Mouse (Mus musculus) CH12.LX (cell line): ENCODE results near the gene Tsen2. TPM values are rescaled to one million over a fixed set of nuclear protein-coding genes. Genes with fewer than 3 reads are reported as not detected.
A peak's percentile ranks its signal among the peaks of the same experiment; 100 is the strongest.

ENCODE experiments used
- DNase-seq: peaks from one replicate; pipeline ENCODE4 v3.0.0-alpha.2; 2013; ENCODE audit errors: extremely low read depth
- H3K27ac ChIP-seq: 2 replicates; pipeline ENCODE4 v1.5.1; 2012; ENCODE audit warnings: low read depth, mild to moderate bottlenecking, control low read depth, moderate library complexity; ENCODE audit not compliant: insufficient read depth
- H3K27me3 ChIP-seq: replicated peaks from 2 replicates; pipeline ENCODE3; 2012; ENCODE audit warnings: inconsistent platforms
- H3K36me3 ChIP-seq, 2 experiments: replicated peaks in 1 of 2; 2 replicates each; pipeline versions ENCODE3 to v1.6.1; 2012; ENCODE audit warnings: inconsistent platforms in 1 of 2, low read length in 1 of 2, mild to moderate bottlenecking in 1 of 2, mixed read lengths in 1 of 2, moderate library complexity in 1 of 2; ENCODE audit not compliant: control insufficient read depth in 1 of 2, insufficient read depth in 1 of 2
- H3K4me1 ChIP-seq, 2 experiments: 2 replicates each; pipeline ENCODE4 v1.6.1; 2012; ENCODE audit warnings: inconsistent platforms in 1 of 2, moderate library complexity in 1 of 2; ENCODE audit not compliant: insufficient read depth in 2 of 2, control insufficient read depth in 1 of 2
- H3K4me2 ChIP-seq: 2 replicates; pipeline ENCODE4 v1.6.1; 2012; ENCODE audit warnings: low read depth, mild to moderate bottlenecking, control low read depth; ENCODE audit not compliant: poor library complexity, insufficient read depth, severe bottlenecking
- H3K4me3 ChIP-seq, 3 experiments: fragments of 150-350 bp in 1 of 3; sonication (generic) in 1 of 3; replicated peaks in 1 of 3; 2 replicates each; pipeline versions ENCODE3 to v1.5.1; 2011 to 2012; ENCODE audit warnings: low read depth in 2 of 3, low read length in 2 of 3, mild to moderate bottlenecking in 2 of 3, moderate library complexity in 2 of 3, control low read depth in 1 of 3, improper control_type of control experiment in 1 of 3, inconsistent platforms in 1 of 3, mixed read lengths in 1 of 3; ENCODE audit not compliant: poor library complexity in 1 of 3
- H3K79me2 ChIP-seq: replicated peaks from 2 replicates; pipeline ENCODE4 v1.6.1; 2012; ENCODE audit warnings: mild to moderate bottlenecking, moderate library complexity; ENCODE audit not compliant: control insufficient read depth, poor library complexity, insufficient read depth, severe bottlenecking; ENCODE audit errors: extremely low read depth
- H3K9ac ChIP-seq: 2 replicates; pipeline ENCODE4 v1.6.1; 2012; ENCODE audit warnings: low read depth, mild to moderate bottlenecking, control low read depth, moderate library complexity; ENCODE audit not compliant: insufficient read depth
- H3K9me3 ChIP-seq: replicated peaks from 2 replicates; pipeline ENCODE3; 2012; ENCODE audit warnings: low read length, inconsistent platforms, mixed read lengths
- BHLHE40 ChIP-seq: IDR thresholded peaks from 2 replicates; pipeline ENCODE4 v1.6.1; 2011; ENCODE audit warnings: mild to moderate bottlenecking, low read depth, low read length, improper control_type of control experiment
- CHD1 ChIP-seq: IDR thresholded peaks from 2 replicates; pipeline ENCODE4 v1.6.1; 2012; ENCODE audit warnings: low read depth, low read length, improper control_type of control experiment, inconsistent platforms
- CHD2 ChIP-seq: IDR thresholded peaks from 2 replicates; pipeline ENCODE4 v1.6.1; 2011; ENCODE audit warnings: low read length, improper control_type of control experiment
- CTCF ChIP-seq, 2 experiments: IDR thresholded peaks in 1 of 2; conservative IDR thresholded peaks in 1 of 2; 2 replicates each; pipeline ENCODE4 v1.5.1; 2011 to 2012; ENCODE audit warnings: low read depth in 2 of 2, low read length in 2 of 2, improper control_type of control experiment in 1 of 2, inconsistent platforms in 1 of 2, mild to moderate bottlenecking in 1 of 2, moderate library complexity in 1 of 2
- E2F4 ChIP-seq: IDR thresholded peaks from 2 replicates; pipeline ENCODE4 v1.6.1; 2011; ENCODE audit warnings: low read depth, low read length, improper control_type of control experiment; ENCODE audit not compliant: insufficient replicate concordance
- ELF1 ChIP-seq: IDR thresholded peaks from 2 replicates; pipeline ENCODE4 v1.6.1; 2014; ENCODE audit warnings: low read depth, mild to moderate bottlenecking, inconsistent platforms, low read length, improper control_type of control experiment
- EP300 ChIP-seq: IDR thresholded peaks from 2 replicates; pipeline ENCODE4 v1.6.1; 2011; ENCODE audit warnings: low read length, improper control_type of control experiment
- ETS1 ChIP-seq: conservative IDR thresholded peaks from 2 replicates; pipeline ENCODE4 v1.6.1; 2012; ENCODE audit warnings: low read depth, mild to moderate bottlenecking, inconsistent platforms, low read length, improper control_type of control experiment, moderate library complexity
- GABPA ChIP-seq: IDR thresholded peaks from 2 replicates; pipeline ENCODE4 v1.6.1; 2012; ENCODE audit warnings: low read depth, low read length, improper control_type of control experiment, inconsistent platforms; ENCODE audit not compliant: insufficient replicate concordance
- HCFC1 ChIP-seq: IDR thresholded peaks from 2 replicates; pipeline ENCODE4 v1.6.1; 2012; ENCODE audit warnings: low read depth, mild to moderate bottlenecking, inconsistent platforms, low read length, improper control_type of control experiment
- IRF4 ChIP-seq: IDR thresholded peaks from 2 replicates; pipeline ENCODE4 v1.6.1; 2014; ENCODE audit warnings: low read depth, mild to moderate bottlenecking, inconsistent platforms, low read length, improper control_type of control experiment
- JUN ChIP-seq: IDR thresholded peaks from 2 replicates; pipeline ENCODE4 v1.6.1; 2011; ENCODE audit warnings: low read depth, mild to moderate bottlenecking, low read length, improper control_type of control experiment, moderate library complexity; ENCODE audit not compliant: insufficient read depth
- JUND ChIP-seq: conservative IDR thresholded peaks from 2 replicates; pipeline ENCODE4 v1.6.1; 2011; ENCODE audit warnings: low read depth, low read length, improper control_type of control experiment
- KAT2A ChIP-seq: IDR thresholded peaks from 2 replicates; pipeline ENCODE4 v1.6.1; 2012; ENCODE audit warnings: low read length, improper control_type of control experiment, inconsistent platforms; ENCODE audit not compliant: insufficient replicate concordance
- MAFK ChIP-seq: IDR thresholded peaks from 2 replicates; pipeline ENCODE4 v1.6.1; 2011; ENCODE audit warnings: low read length, improper control_type of control experiment; ENCODE audit not compliant: insufficient replicate concordance
- MAX ChIP-seq: IDR thresholded peaks from 2 replicates; pipeline ENCODE4 v1.6.1; 2011; ENCODE audit warnings: low read length, improper control_type of control experiment
- MAZ ChIP-seq: IDR thresholded peaks from 2 replicates; pipeline ENCODE4 v1.6.1; 2012; ENCODE audit warnings: low read depth, mild to moderate bottlenecking, inconsistent platforms, low read length, improper control_type of control experiment, moderate library complexity
- MEF2A ChIP-seq: IDR thresholded peaks from 2 replicates; pipeline ENCODE4 v1.6.1; 2014; ENCODE audit warnings: low read depth, mild to moderate bottlenecking, inconsistent platforms, low read length, improper control_type of control experiment, borderline replicate concordance
- MXI1 ChIP-seq: IDR thresholded peaks from 2 replicates; pipeline ENCODE4 v1.6.1; 2011; ENCODE audit warnings: mild to moderate bottlenecking, low read depth, low read length, improper control_type of control experiment
- MYC ChIP-seq: IDR thresholded peaks from 2 replicates; pipeline ENCODE4 v1.6.1; 2011; ENCODE audit warnings: low read depth, mild to moderate bottlenecking, improper control_type of control experiment, low read length
- NELFE ChIP-seq: IDR thresholded peaks from 2 replicates; pipeline ENCODE4 v1.6.1; 2011; ENCODE audit warnings: low read depth, low read length, improper control_type of control experiment
- NRF1 ChIP-seq: IDR thresholded peaks from 2 replicates; pipeline ENCODE4 v1.6.1; 2014; ENCODE audit warnings: low read depth, mild to moderate bottlenecking, inconsistent platforms, low read length, improper control_type of control experiment, moderate library complexity
- PAX5 ChIP-seq: IDR thresholded peaks from 2 replicates; pipeline ENCODE4 v1.6.1; 2012; ENCODE audit warnings: low read length, inconsistent platforms, mixed read lengths
- POLR2A ChIP-seq: IDR thresholded peaks from 2 replicates; pipeline ENCODE4 v1.6.1; 2011; ENCODE audit warnings: low read depth, mild to moderate bottlenecking, improper control_type of control experiment, low read length
- POLR2AphosphoS2 ChIP-seq: IDR thresholded peaks from 2 replicates; pipeline ENCODE4 v1.6.1; 2011; ENCODE audit warnings: low read depth, low read length, improper control_type of control experiment
- RAD21 ChIP-seq: IDR thresholded peaks from 2 replicates; pipeline ENCODE4 v1.6.1; 2011; ENCODE audit warnings: low read depth, mild to moderate bottlenecking, low read length, improper control_type of control experiment, moderate library complexity
- RCOR1 ChIP-seq: conservative IDR thresholded peaks from 2 replicates; pipeline ENCODE4 v1.6.1; 2012; ENCODE audit warnings: low read depth, mild to moderate bottlenecking, inconsistent platforms, low read length, improper control_type of control experiment
- SIN3A ChIP-seq: IDR thresholded peaks from 2 replicates; pipeline ENCODE4 v1.6.1; 2012; ENCODE audit warnings: low read length, improper control_type of control experiment, inconsistent platforms
- SMC3 ChIP-seq: IDR thresholded peaks from 2 replicates; pipeline ENCODE4 v1.6.1; 2011; ENCODE audit warnings: low read depth, low read length, improper control_type of control experiment
- TBP ChIP-seq: conservative IDR thresholded peaks from 2 replicates; pipeline ENCODE4 v1.6.1; 2011; ENCODE audit warnings: low read depth, low read length, improper control_type of control experiment
- TCF12 ChIP-seq: IDR thresholded peaks from 2 replicates; pipeline ENCODE4 v1.6.1; 2014; ENCODE audit warnings: low read depth, mild to moderate bottlenecking, inconsistent platforms, low read length, improper control_type of control experiment
- UBTF ChIP-seq: IDR thresholded peaks from 2 replicates; pipeline ENCODE4 v1.6.1; 2012; ENCODE audit warnings: low read depth, mild to moderate bottlenecking, inconsistent platforms, low read length, improper control_type of control experiment, moderate library complexity
- USF1 ChIP-seq: IDR thresholded peaks from 2 replicates; pipeline ENCODE4 v1.6.1; 2014; ENCODE audit warnings: low read depth, mild to moderate bottlenecking, inconsistent platforms, low read length, improper control_type of control experiment
- USF2 ChIP-seq: conservative IDR thresholded peaks from 2 replicates; pipeline ENCODE4 v1.6.1; 2011; ENCODE audit warnings: low read depth, low read length, improper control_type of control experiment
- ZC3H11A ChIP-seq: IDR thresholded peaks from 2 replicates; pipeline ENCODE4 v1.6.1; 2012; ENCODE audit warnings: low read depth, mild to moderate bottlenecking, inconsistent platforms, low read length, improper control_type of control experiment
- ZKSCAN1 ChIP-seq: IDR thresholded peaks from 2 replicates; pipeline ENCODE4 v1.6.1; 2012; ENCODE audit warnings: low read depth, inconsistent platforms, low read length, improper control_type of control experiment, borderline replicate concordance
- ZMIZ1 ChIP-seq: IDR thresholded peaks from 2 replicates; pipeline ENCODE4 v1.6.1; 2012; ENCODE audit warnings: low read depth, mild to moderate bottlenecking, inconsistent platforms, low read length, improper control_type of control experiment
- ZNF384 ChIP-seq: IDR thresholded peaks from 2 replicates; pipeline ENCODE4 v1.6.1; 2012; ENCODE audit warnings: low read depth, low read length, improper control_type of control experiment, inconsistent platforms
- dilution Hi-C: fragments of 300-500 bp; cut with MboI; formaldehyde crosslinking; loops from 2 replicates; pipeline ENCODE4 v1.14.3; 2020; ENCODE audit warnings: low sequenced_read_pairs; ENCODE audit not compliant: extremely low pct_unique_long_range_greater_than_20kb, extremely low pct_ligation_motif_present
- in situ Hi-C: fragments of 300-500 bp; cut with MboI; formaldehyde crosslinking; loops from 3 replicates; pipeline ENCODE4 v1.14.3; 2019; ENCODE audit warnings: low sequenced_read_pairs, low pct_ligation_motif_present, low pct_unique_long_range_greater_than_20kb, mixed read lengths
- polyA plus RNA-seq: library from polyadenylated mRNA; unstranded; fragments of >175 nt; gene quantifications from 2 replicates; pipeline ENCODE4 v1.2.1, GENCODE M21; 2012; ENCODE audit warnings: low read depth; ENCODE audit not compliant: insufficient read length
- total RNA-seq, 2 experiments: library from RNA; depleted of rRNA; stranded (reverse); fragments of 300-350 nt in 1 of 2; fragments of >200 nt in 1 of 2; gene quantifications; 2 replicates each; pipeline ENCODE4 v1.2.3; 2012 to 2014

The Tsen2 gene
- 17.2 and 18.4 TPM in 2 replicates for total RNA-seq (2012; rRNA removed)
- total RNA-seq (2014; rRNA removed) = 18.2 and 20.4 TPM in 2 replicates
- polyA plus RNA-seq = 30.1 and 33.8 TPM in 2 replicates

DNA sequence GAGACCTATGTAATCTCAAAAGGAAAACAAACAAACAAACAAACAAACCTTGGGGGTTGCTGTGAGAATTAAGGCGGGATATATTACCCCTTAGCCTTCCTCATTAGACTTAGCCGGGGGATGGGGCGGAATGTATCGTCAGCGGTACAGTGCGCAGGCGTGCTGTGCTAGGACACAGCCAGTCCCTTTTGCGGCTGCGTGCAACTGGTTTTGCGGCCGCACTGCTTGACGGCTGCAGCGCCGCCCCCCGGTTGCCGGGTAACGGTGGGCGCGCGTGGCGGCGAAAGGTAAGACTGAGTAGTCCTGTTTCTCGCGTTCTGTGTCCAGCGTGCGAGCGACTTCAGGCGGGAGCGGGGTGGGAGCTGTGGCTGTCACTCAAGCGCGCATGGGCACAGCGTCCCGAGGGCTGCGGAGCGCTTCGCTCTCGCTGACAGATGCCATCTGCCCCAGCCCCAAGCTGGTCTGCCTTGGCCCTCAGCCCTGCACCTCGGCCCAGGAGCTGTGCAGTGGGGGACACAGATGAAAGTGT is at the start of gene Tsen2:
TSS of gene Tsen2 (plus strand) at position 223 of the 529 bp plus-strand sequence.
- peak within 1 kb of the TSS; percentile 85 to 93 (median 85) for H3K4me3 ChIP-seq
- H3K4me1 ChIP-seq = peaks cover 6 to 61% of the 10 kb centered on the region in 2 experiments
- H3K27ac ChIP-seq = peak within 1 kb of the TSS; percentile 50; the same call in 1 of the 2 replicates
- no peaks in the 10 kb centered on the region for H3K27me3 ChIP-seq
- in situ Hi-C loops (loop anchor here (10.0 to 25.0 kb wide), 2 partner anchors 157 to 490 kb away; no protein-coding TSS in a partner anchor), dilution Hi-C loops (no loop called here)
- peak within 1 kb of the TSS; percentile 74 for H3K4me2 ChIP-seq
- H3K79me2 ChIP-seq = no peaks in the 10 kb centered on the region; the same call in 1 of the 2 replicates
- H3K9me3 ChIP-seq = no peaks in the 10 kb centered on the region
- peak; percentile 97 for DNase-seq
- peak within 1 kb of the TSS; percentile 74 for H3K9ac ChIP-seq
- TF ChIP-seq NELFE (peak; percentile 67; the same call in 1 of the 2 replicates), JUN (no peak), ZNF384 (no peak), RAD21 (no peak), MAX (peak; percentile 80), MAZ (no peak), KAT2A (0 out of 2 replicates have a peak, but pooled peaks have one; percentile 69), CTCF (conservative IDR thresholded peaks at IDR 0.05 in 1 of 2, IDR thresholded peaks at IDR 0.05 in 1 of 2; ENCODE audit: low read depth in 2 of 2, low read length in 2 of 2) (no peak), ZC3H11A (no peak), CHD2 (peak; percentile 27; the same call in 1 of the 2 replicates), IRF4 (no peak), MEF2A (no peak; the same call in 1 of the 2 replicates), ZKSCAN1 (no peak), MAFK (no peak), USF1 (no peak), PAX5 (no peak), POLR2AphosphoS2 (peak; percentile 71; the same call in 1 of the 2 replicates), SMC3 (no peak), GABPA (no peak), RCOR1 (no peak), CHD1 (no peak), E2F4 (no peak), JUND (no peak), USF2 (no peak), ZMIZ1 (0 out of 2 replicates have a peak, but pooled peaks have one; percentile 52), TCF12 (peak; percentile 75; the same call in 1 of the 2 replicates), POLR2A (peak; percentile 84), SIN3A (peak; percentile 76; the same call in 1 of the 2 replicates), MYC (peak; percentile 46; the same call in 1 of the 2 replicates), ELF1 (peak; percentile 56; the same call in 1 of the 2 replicates), HCFC1 (peak; percentile 78), ETS1 (no peak), EP300 (no peak), TBP (0 out of 2 replicates have a peak, but pooled peaks have one; percentile 46), BHLHE40 (no peak), UBTF (no peak), NRF1 (peak; percentile 93), MXI1 (peak; percentile 97)
- H3K36me3 ChIP-seq = peaks cover 7 to 32% of the 10 kb centered on the region in 2 experiments
